Mouse (Mus musculus): ENCODE measurements at regions not wholly inside any gene's neighbourhood (a gene's known extent, or its start where the extent isn't known, plus 50 kb on each side); places are given as distances from the start of the nearest gene placed in this dataset.
"Not testable (repeated sequence)": the region's sequence is repeated elsewhere in the genome, so short reads cannot be mapped to it uniquely, and the experiment has no call there.

DNA sequence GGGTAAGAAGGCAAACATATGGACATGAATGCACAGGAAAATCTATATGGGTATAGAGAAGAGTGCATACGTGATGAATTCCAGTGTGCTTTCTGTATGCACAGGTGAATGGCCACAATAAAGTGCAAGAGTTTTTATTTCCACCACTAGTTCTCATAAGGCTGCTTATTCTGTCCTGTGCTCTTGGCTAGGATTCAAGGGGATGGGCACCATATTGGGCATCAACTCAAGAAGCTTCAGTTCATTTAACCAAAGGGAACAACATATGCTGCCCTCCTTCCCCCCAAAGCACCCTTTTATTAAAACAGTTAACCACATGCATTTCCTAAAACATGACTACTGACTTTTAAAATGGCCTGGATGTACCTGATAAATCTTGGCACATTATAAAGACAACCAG is 356.2 kb downstream of the Fut8 start:
- DNase-seq = no peak

- no peak for DNase-seq
Measured at GRCm38 (mm10) chr12:77594657-77595056, 356.7 kb downstream of the Fut8 start.

- no peak for DNase-seq
Measured at GRCm38 (mm10) chr12:77595821-77596220, 357.9 kb downstream of the Fut8 start.

DNA sequence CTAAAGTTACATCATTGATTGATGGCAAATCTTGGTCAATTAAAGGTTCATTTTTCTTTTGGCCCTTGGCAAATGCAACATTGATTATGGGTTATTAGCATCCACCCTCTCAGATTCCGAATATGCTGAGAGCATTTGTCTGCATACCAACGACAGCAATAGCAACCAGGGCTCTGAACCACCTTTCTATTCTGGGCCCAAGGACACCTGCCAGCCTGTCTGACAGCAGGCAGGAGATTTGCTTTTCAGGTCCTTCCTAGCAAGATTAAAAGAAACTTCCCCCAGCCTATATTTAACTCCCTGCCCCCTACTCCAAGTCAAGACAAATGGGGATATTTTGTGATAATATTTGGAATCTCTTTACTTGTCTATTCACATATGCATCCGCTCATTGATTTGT is 358.8 kb downstream of the Fut8 start:
- DNase-seq = no peak

GRCm38 (mm10) chr12:77597627-77598333 is 359.9 kb downstream of the Fut8 start:
- no peak for DNase-seq

DNA sequence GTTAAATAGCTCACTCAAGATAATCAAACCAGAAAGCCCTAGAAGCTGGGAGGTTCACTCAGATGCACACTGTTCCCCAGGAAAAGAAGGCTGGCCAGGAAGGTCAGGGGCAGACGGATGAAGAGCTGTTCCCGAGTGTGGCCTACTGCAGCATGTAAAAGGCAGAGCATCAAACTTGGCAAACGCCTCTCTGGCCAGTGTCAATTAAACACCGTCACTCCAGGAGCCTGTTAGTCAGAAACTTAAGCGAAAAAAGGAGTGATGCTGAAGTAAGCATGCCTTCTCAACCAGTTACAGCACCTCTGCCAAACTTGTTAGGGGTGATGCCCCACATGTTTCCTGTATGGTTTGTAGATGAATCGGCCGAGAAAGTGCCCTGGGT is 360.4 kb downstream of the Fut8 start:
- no peak for DNase-seq

- DNase-seq = peak; percentile 34
Measured at GRCm38 (mm10) chr12:77599391-77599790, 361.5 kb downstream of the Fut8 start.

DNA sequence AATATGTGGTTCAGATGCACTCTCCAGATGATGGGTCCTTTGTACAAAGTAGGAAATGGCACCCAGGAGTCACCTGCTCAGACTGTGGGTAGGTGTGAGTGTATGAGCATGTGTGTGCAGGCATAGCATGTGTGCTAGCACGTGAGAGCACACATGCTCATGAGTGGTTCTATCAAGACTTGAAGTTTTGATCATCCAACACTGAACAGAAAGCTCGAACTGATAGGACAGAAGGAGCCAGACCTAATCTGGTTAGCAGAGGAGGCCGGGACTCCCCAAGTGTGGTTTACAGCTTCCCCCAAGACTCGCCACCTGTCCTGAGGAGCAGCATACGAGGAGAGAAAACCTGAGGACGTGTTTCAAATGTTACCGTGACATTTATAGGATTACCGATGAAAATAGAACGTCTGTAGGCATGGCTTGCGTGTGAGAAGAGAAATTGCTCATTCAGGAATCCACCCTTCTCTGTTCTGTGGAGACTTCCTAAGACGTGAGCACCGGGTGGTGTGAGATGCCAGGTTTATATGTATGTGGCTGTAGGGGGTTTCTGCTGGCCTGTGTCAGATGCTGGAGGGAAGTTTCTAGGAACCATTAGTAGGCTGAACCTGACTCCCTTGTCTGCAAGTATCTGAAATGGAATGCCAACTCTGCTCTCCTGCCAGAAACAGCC is 366.0 kb downstream of the Fut8 start:
- DNase-seq = peak; percentile 50

GRCm38 (mm10) chr12:77617552-77617951 is 379.6 kb downstream of the Fut8 start:
- no peak for DNase-seq

DNA sequence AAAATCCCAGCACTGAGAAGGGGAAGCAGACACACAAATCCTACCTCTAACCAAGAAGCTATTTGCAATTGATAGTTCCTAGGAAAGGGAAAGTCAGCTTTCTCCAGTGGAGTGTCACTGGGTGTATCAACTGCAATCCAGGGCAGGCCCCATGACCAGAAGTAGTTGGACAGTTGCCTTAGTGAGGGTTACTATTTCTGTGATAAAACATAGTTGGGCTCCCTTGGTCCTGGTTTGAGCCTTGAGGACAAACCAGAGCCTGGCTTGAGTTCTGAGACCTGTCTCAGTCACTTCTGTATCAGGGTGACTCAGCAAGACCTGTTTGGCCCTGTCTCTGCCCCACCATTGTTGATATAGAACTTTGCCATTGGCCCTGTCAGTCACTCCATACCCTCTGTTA is 384.3 kb downstream of the Fut8 start:
- DNase-seq = no peak

DNA sequence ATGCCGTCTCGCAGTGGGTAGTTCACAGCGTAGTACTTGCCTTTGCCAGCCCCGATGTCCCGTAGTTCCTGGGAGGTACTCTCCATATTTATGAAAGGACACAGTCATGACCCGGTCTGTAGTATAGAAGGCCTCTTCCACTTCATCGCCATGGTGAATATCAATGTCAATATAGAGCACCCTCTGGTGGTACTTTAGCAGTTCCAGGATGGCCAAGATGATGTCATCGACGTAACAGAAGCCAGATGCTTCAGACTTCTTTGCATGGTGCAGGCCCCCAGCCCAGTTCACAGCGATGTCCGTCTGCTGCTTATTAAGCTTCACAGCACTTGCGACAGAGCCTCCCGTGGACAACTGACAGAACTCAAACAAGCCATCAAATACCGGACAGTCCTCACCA is 386.4 kb downstream of the Fut8 start:
- DNase-seq = not testable (repeated sequence)

- no peak for DNase-seq
Measured at GRCm38 (mm10) chr12:77628358-77628850, 390.5 kb downstream of the Fut8 start.

DNA sequence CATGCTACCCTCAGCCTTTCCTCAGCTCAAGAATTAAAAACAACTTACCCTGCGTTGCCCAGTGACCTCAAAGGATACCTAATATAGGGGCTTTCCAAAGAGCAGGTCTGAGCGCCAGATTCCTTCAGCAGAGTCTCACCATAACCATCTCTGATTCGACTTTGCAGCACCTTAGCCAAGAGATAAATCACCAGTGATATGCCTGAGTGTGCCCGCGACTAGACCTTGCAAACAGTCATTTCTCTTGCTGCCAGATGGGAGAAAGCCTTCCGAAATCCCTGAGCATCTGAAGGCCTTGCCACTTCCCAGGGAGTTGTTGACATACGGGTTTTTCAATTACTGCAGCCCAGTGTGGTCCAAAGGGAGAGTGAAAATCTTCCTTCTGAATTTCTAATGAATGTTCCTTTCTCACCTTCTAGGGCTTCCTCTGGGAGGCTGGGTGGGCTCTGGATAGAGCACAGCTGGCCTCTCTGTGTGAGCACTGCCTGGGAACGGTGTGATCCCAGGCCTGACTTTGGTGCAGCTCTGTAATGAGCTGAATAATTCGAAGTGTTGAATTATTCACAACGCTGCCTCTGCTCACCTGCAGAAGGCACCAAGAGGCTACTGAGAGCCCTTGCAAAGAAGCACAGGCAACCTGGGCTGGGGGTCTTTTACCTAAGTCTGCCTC is 396.2 kb downstream of the Fut8 start:
- no peak for DNase-seq

DNA sequence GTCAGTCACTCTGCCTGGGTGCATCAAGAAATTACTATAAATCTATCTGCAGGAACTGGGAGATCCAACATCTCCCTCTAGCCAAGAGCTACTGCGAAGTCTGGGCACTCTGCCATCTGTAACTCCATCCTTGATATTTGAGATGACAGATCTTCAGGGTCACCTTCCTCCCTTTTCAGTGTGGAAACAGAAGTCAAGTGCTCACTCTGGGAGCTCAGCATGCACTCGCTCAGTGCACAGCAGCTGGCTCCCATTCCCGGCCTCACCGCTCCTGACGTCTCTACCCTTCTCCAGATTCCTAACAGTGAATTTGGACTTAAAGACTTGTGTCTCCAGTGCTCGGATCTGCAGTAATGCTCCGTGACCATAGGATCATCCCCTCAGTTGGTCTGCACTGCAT is 400.3 kb downstream of the Fut8 start:
- DNase-seq = no peak

DNA sequence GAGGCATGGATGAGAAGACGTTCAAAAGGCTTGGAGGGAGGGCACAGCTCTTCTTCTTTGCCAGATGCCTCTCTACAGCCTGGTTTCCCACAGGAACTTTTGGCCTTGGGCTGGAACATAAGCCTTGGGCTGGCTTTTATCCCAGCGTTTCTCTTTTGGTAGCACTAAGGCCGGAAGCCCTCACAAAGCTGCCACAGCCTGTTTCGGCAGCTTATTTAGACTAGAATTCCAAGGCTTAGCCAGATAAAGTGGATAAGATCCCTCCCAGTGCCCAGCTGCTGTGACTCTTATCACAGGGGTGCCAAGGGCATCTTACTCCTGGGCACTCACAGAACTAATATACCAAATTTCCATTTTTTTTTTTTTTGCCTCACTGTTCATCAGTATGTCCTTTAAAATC is 404.4 kb downstream of the Fut8 start:
- no peak for DNase-seq

- DNase-seq = no peak
Measured at GRCm38 (mm10) chr12:77647841-77648240, 409.9 kb downstream of the Fut8 start.

DNA sequence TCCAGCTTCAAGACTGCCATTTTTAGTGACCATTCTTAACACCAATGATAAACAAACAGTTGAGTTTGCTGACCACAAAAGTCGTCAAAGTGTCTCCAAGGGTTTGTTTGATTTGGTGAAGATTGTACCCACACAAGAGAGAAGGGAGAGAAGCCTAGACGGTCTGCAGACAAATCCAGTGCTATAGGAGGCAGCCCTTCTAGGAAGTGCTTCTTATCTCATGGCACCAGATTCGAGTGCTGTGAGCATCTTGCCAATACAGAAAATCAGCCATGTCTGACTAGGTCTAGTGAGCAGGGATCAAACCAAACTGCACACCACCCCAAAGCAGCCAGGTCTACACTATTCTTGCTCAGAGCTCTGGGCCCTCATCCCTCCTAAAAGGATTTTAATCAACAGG is 416.4 kb downstream of the Fut8 start:
- no peak for DNase-seq

- no peak for DNase-seq
Measured at GRCm38 (mm10) chr12:77657060-77657459, 419.1 kb downstream of the Fut8 start.

DNA sequence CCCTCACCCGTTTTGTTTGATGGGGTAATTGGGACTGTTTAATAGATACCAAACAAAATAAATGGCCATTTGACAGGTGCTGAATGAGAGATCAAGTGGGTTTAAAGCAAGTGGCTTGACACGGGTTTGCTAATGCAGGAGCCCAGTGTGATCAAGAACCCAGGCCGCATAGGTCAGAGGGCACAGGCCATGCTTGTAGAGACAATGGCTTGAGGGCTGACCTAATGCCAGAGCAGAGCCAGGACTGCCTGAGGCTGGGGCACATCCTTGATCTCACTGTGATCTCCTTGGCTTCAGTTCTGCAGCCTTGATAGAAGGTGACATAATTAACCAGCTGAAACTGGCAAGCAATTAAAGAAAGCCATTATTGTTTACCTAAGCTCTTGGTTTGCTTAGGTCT is 420.0 kb downstream of the Fut8 start:
- no peak for DNase-seq

DNA sequence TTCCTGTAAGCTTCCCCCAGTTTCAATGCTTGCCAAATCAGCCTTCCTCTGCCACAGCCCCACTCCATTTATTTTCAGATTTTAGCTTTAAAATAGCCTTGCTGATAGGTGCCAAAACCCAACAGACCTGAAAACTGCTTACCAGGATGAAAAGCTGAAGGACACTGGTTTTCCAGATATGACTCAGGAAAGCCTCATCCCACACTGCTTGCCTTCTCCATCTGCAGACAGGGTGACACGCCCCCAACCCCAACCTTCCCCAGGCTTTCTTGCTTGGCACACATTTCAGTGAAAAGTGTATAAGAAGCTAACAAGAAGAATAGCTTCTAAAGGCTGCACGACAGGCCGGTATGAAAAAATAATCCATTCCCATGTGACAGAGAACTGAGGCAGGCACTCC is 425.3 kb downstream of the Fut8 start:
- no peak for DNase-seq

- DNase-seq = no peak
Measured at GRCm38 (mm10) chr12:77663665-77664374, 425.9 kb downstream of the Fut8 start.

- DNase-seq = no peak
Measured at GRCm38 (mm10) chr12:77666411-77666810, 428.5 kb downstream of the Fut8 start.

GRCm38 (mm10) chr12:77667151-77667874 is 429.4 kb downstream of the Fut8 start:
- DNase-seq = no peak
